Mouse (Mus musculus): ENCODE measurements around the gene Socs7. TPM values are rescaled to one million over a fixed set of nuclear protein-coding genes. Genes with fewer than 3 reads are reported as not detected.

Socs7 gene
- polyA plus RNA-seq, 1 experiment = 10.0 TPM

GRCm38 (mm10) chr11:97447979-97448378 lies 85.6 kb downstream of the Socs7 start:
- TF ChIP-seq CTCF (IDR thresholded peaks at IDR 0.05; ENCODE audit: borderline replicate concordance, insufficient read depth, low read length) = no peak
- no peak for TF ChIP-seq POLR2A (IDR thresholded peaks at IDR 0.05; ENCODE audit: low read depth, low read length)
- H3K4me3 ChIP-seq (ENCODE audit: insufficient read depth, low read length) = no peak overlapping the region
- H3K27ac ChIP-seq (ENCODE audit: insufficient read depth, low read length) = no peak overlapping the region
- peaks cover 16% of the 10 kb centered on the region for H3K4me1 ChIP-seq (ENCODE audit: control insufficient read depth, insufficient read depth, low read length)

Other genes with a start within 250 kb of the Socs7 start
- not detected in 2 replicates for gene Tbx21, start 247.2 kb upstream of the Socs7 start, polyA plus RNA-seq (2011; ENCODE audit: insufficient read length, low read depth, missing spikeins)
- 12.1 and 13.6 TPM in 2 replicates for gene Tbkbp1, start 211.1 kb upstream of the Socs7 start, polyA plus RNA-seq (2011; ENCODE audit: insufficient read length, low read depth, missing spikeins)
- gene Kpnb1, start 174.7 kb upstream of the Socs7 start, polyA plus RNA-seq (2011; ENCODE audit: insufficient read length, low read depth, missing spikeins) = 272 and 280 TPM in 2 replicates
- gene Npepps, start 81.9 kb upstream of the Socs7 start, polyA plus RNA-seq (2011; ENCODE audit: insufficient read length, low read depth, missing spikeins) = 137 and 148 TPM in 2 replicates
- 29.2 and 32.4 TPM in 2 replicates for gene Mrpl45, start 46.8 kb upstream of the Socs7 start, polyA plus RNA-seq (2011; ENCODE audit: insufficient read length, low read depth, missing spikeins)
- gene Gpr179, start 10.5 kb upstream of the Socs7 start, polyA plus RNA-seq (2011; ENCODE audit: insufficient read length, low read depth, missing spikeins) = not detected in 2 replicates
- 49.2 and 55.7 TPM in 2 replicates for gene Arhgap23, start 53.0 kb downstream of the Socs7 start, polyA plus RNA-seq (2011; ENCODE audit: insufficient read length, low read depth, missing spikeins)
- gene 4933428G20Rik, start 137.8 kb downstream of the Socs7 start, polyA plus RNA-seq (2011; ENCODE audit: insufficient read length, low read depth, missing spikeins) = not detected in 2 replicates
- gene Srcin1, start 213.6 kb downstream of the Socs7 start, polyA plus RNA-seq (2011; ENCODE audit: insufficient read length, low read depth, missing spikeins) = 0.18 TPM in 1 of 2 replicates, not detected in the other